Mouse (Mus musculus): ENCODE results near the gene Il22. TPM values are rescaled to one million over a fixed set of nuclear protein-coding genes. Genes with fewer than 3 reads are reported as not detected.

Il22 gene
- polyA plus RNA-seq, 1 experiment = not detected

Other genes with a start within 250 kb of the Il22 start
- 3.3 TPM in 2 replicates for gene Mdm1, start 63.1 kb upstream of the Il22 start, polyA plus RNA-seq (2012; rRNA removed)
- gene Gm32717, start 35.8 kb downstream of the Il22 start, polyA plus RNA-seq (2012; rRNA removed) = not detected in 2 replicates
- not detected in 2 replicates for gene Gm32802, start 53.7 kb downstream of the Il22 start, polyA plus RNA-seq (2012; rRNA removed)
- not detected in 2 replicates for gene Iltifb, start 90.1 kb downstream of the Il22 start, polyA plus RNA-seq (2012; rRNA removed)
- not detected in 2 replicates for gene Gm9040, start 122.0 kb downstream of the Il22 start, polyA plus RNA-seq (2012; rRNA removed)
- not detected in 2 replicates for gene Gm9044, start 127.5 kb downstream of the Il22 start, polyA plus RNA-seq (2012; rRNA removed)
- gene Gm9045, start 132.9 kb downstream of the Il22 start, polyA plus RNA-seq (2012; rRNA removed) = not detected in 2 replicates
- not detected in 2 replicates for gene Gm9046, start 138.3 kb downstream of the Il22 start, polyA plus RNA-seq (2012; rRNA removed)
- gene Gm9048, start 143.7 kb downstream of the Il22 start, polyA plus RNA-seq (2012; rRNA removed) = not detected in 2 replicates
- not detected in 2 replicates for gene Gm9049, start 149.2 kb downstream of the Il22 start, polyA plus RNA-seq (2012; rRNA removed)
- not detected in 2 replicates for gene Ifng, start 236.1 kb downstream of the Il22 start, polyA plus RNA-seq (2012; rRNA removed)